In the genomic region with DNA sequence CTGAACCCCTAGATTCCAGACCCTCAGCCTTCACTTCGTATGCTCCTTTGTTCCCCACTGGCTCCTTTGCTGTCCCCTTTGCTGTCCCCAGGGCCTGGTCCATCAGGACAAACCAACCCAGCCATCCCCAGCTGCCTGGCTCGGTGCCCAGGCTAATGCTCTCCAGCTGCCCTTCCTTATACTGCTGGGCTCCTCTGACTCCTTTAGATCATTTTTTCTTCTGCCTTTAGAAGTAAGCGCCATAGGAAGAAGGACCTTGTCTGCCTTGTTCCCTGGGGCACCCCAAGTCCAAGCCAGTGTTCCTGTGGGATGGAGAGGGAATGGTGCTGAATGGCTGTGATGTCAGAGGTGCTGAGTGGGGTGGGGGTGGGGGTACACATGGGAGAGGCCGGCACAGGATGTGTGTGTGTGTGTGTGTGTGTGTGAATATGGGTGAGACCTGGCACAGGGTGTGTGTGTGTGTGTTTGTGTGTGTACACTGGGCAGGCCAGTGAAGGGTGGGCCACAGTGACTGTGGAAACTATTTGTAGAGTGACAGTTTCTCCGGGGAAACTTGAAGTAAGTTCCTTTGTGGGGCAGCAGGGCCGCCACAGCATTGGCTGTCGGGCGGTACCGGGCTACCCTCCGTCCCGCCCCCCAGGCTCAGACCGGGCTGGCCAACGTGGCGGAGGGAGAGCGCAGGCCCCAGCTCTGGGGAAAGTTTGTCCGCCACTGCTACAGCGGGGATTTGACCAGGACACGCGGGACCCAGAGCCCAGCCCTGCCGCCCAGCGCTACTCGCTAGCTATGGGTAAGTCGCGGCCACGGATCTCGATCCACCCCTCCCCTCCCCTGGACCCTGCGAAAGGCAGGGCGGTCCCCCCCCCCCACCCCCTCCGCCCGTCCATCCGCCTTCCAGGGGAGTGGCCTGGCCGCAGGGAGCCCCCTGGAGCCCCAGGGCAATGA, we compare ENCODE assay signal across 8 mouse cellular contexts. TPM values are rescaled to one million over a fixed set of nuclear protein-coding genes. Genes with fewer than 3 reads are reported as not detected.
DNase-seq lines count a peak whose midpoint lies in the region; ATAC-seq and TF ChIP-seq lines count a peak whose summit lies in the region.

A gene (plus strand): TSS at position 529 of the 945 bp plus-strand sequence.

- H3K27me3 ChIP-seq in forebrain, embryonic 14.5 days (replicated peaks; ENCODE audit: control insufficient read depth, insufficient read depth, low read length) = no peaks in the 10 kb centered on the region
- no peaks in the 10 kb centered on the region for H3K27me3 ChIP-seq in limb, embryonic 14.5 days (ENCODE audit: control insufficient read depth, insufficient read depth, low read length)
- H3K27me3 ChIP-seq in midbrain, embryonic 15.5 days (replicated peaks) = no peaks in the 10 kb centered on the region

- no peak for TF ChIP-seq CTCF in left cerebral cortex, adult 2 months (IDR thresholded peaks at IDR 0.05)

- no peaks in the 10 kb centered on the region for H3K36me3 ChIP-seq in forebrain, embryonic 14.5 days (ENCODE audit: control insufficient read depth, insufficient read depth, low read length)
- H3K36me3 ChIP-seq in limb, embryonic 14.5 days (ENCODE audit: control insufficient read depth, insufficient read depth, low read length) = no peaks in the 10 kb centered on the region
- no peaks in the 10 kb centered on the region for H3K36me3 ChIP-seq in midbrain, embryonic 15.5 days (replicated peaks)

- 0 out of 2 replicates have a peak, but pooled peaks have one; percentile 51 for TF ChIP-seq POLR2A in limb, embryonic 14.5 days (IDR thresholded peaks at IDR 0.05; ENCODE audit: borderline replicate concordance, extremely low read depth, insufficient read depth, insufficient read length)

- intact Hi-C loops in left cerebral cortex, adult 2 months (cut with DNase I) = no loop called here
- intact Hi-C loops in heart, postnatal 25 days (cut with DNase I) = no loop called here

- H3K9me3 ChIP-seq in forebrain, embryonic 14.5 days (replicated peaks; ENCODE audit: control insufficient read depth, low read length) = no peaks in the 10 kb centered on the region
- H3K9me3 ChIP-seq in limb, embryonic 14.5 days (ENCODE audit: control insufficient read depth, low read length) = no peaks in the 10 kb centered on the region
- no peaks in the 10 kb centered on the region for H3K9me3 ChIP-seq in midbrain, embryonic 15.5 days

- 8% methylated on average over 26 of the region's 32 CpGs for WGBS in forebrain, embryonic 14.5 days
- WGBS in limb, embryonic 14.5 days = 4% methylated on average over 18 of the region's 32 CpGs
- WGBS in midbrain, embryonic 15.5 days = 7% methylated on average over 27 of the region's 32 CpGs

- H3K4me1 ChIP-seq in forebrain, embryonic 14.5 days (ENCODE audit: control insufficient read depth, insufficient read depth, low read length) = no peaks in the 10 kb centered on the region
- H3K4me1 ChIP-seq in limb, embryonic 14.5 days (ENCODE audit: control insufficient read depth, insufficient read depth, low read length) = peaks cover 18% of the 10 kb centered on the region
- peaks cover 13% of the 10 kb centered on the region; the same call in 1 of the 2 replicates for H3K4me1 ChIP-seq in midbrain, embryonic 15.5 days

- peak; percentile 84 for ATAC-seq in forebrain, embryonic 14.5 days
- peak; percentile 83 for ATAC-seq in limb, embryonic 14.5 days (ENCODE audit: low FRiP score, low read depth)
- ATAC-seq in midbrain, embryonic 15.5 days (replicated peaks) = peak; percentile 66

- peak within 1 kb of the TSS; percentile 32 for H3K4me3 ChIP-seq in left cerebral cortex, adult 2 months
- peak within 1 kb of the TSS; percentile 21 for H3K4me3 ChIP-seq in forebrain, embryonic 14.5 days (ENCODE audit: low read depth, low read length)
- peak within 1 kb of the TSS; percentile 50 for H3K4me3 ChIP-seq in limb, embryonic 14.5 days (replicated peaks; ENCODE audit: low read length)
- H3K4me3 ChIP-seq in midbrain, embryonic 15.5 days = peak within 1 kb of the TSS; percentile 15

- H3K9ac ChIP-seq in forebrain, embryonic 14.5 days (ENCODE audit: low read length) = peak within 1 kb of the TSS; percentile 55; the same call in 1 of the 2 replicates
- peak within 1 kb of the TSS; percentile 77 for H3K9ac ChIP-seq in limb, embryonic 14.5 days (ENCODE audit: low read depth, low read length, severe bottlenecking)
- H3K9ac ChIP-seq in midbrain, embryonic 15.5 days = no peak within 1 kb of the TSS

- no peak within 1 kb of the TSS for H3K27ac ChIP-seq in left cerebral cortex, adult 2 months
- H3K27ac ChIP-seq in forebrain, embryonic 14.5 days (ENCODE audit: low read depth, low read length) = peak within 1 kb of the TSS; percentile 48; the same call in 1 of the 2 replicates
- H3K27ac ChIP-seq in limb, embryonic 14.5 days (replicated peaks; ENCODE audit: low read depth, low read length) = peak within 1 kb of the TSS; percentile 70
- no peak within 1 kb of the TSS for H3K27ac ChIP-seq in midbrain, embryonic 15.5 days

- DNase-seq in left cerebral cortex, adult 2 months (ENCODE audit: extremely low spot score in 1 of 2, low spot score in 2 of 2) = no peak
- no peak for DNase-seq in left cerebral cortex, adult 18-20 months (ENCODE audit: low spot score in 2 of 2)
- DNase-seq in forebrain, embryonic 14.5 days (ENCODE audit: low spot score) = peak; percentile 59
- peak; percentile 62 for DNase-seq in heart, postnatal 25 days (ENCODE audit: low spot score)
- peak; percentile 61 for DNase-seq in limb, embryonic 14.5 days (ENCODE audit: low spot score)
- no peak for DNase-seq in c-Kit-positive CD71-positive TER-119-positive erythroid progenitor cells, embryonic 14.5 days (ENCODE audit: low spot score)
- no peak for DNase-seq in left cerebral cortex, adult 11 months (ENCODE audit: low spot score)

- H3K4me2 ChIP-seq in forebrain, embryonic 14.5 days (ENCODE audit: low read length) = peak within 1 kb of the TSS; percentile 50
- H3K4me2 ChIP-seq in limb, embryonic 14.5 days (replicated peaks; ENCODE audit: low read depth, low read length, severe bottlenecking) = peak within 1 kb of the TSS; percentile 74
- peak within 1 kb of the TSS; percentile 40 for H3K4me2 ChIP-seq in midbrain, embryonic 15.5 days

RNA-seq across cellular contexts. Expression of the gene that starts here (rescaled TPM):
- 1 to 10 TPM; 1.2 TPM for total RNA-seq in left cerebral cortex, adult 2 months (2021)
- total RNA-seq in left cerebral cortex, adult 18-20 months (2021) = under 1 TPM; 0.87 to 0.95 TPM
- polyA plus RNA-seq in forebrain, embryonic 14.5 days (2014; fragmentation: Nextera tagmentation; extraction: Ambion mirVana) = 1.2 and 1.8 TPM in 2 replicates
- 1 to 10 TPM; 4.1 to 4.2 TPM for total RNA-seq in heart, postnatal 25 days (2021)
- 12.3 and 16.8 TPM in 2 replicates for polyA plus RNA-seq in limb, embryonic 14.5 days (2012; rRNA removed)
- 8.5 and 11.0 TPM in 2 replicates for polyA plus RNA-seq in limb, embryonic 14.5 days (2014; fragmentation: Nextera tagmentation; extraction: Ambion mirVana)
- 1.6 and 2.6 TPM in 2 replicates for polyA plus RNA-seq in midbrain, embryonic 15.5 days (2015; fragmentation: Nextera tagmentation; extraction: Ambion mirVana)

Comparison
In these comparisons a context has a peak if more than half of its experiments do, and no peak if none do; other contexts are left out.
1. DNase-seq: peak in forebrain, embryonic 14.5 days (single experiment), heart, postnatal 25 days (single experiment) and limb, embryonic 14.5 days (single experiment); none in left cerebral cortex, adult 2 months (0 of 2), left cerebral cortex, adult 18-20 months (0 of 2), c-Kit-positive CD71-positive TER-119-positive erythroid progenitor cells, embryonic 14.5 days (single experiment) and left cerebral cortex, adult 11 months (single experiment).
2. H3K27ac ChIP-seq: peak in forebrain, embryonic 14.5 days (single experiment) and limb, embryonic 14.5 days (single experiment); none in left cerebral cortex, adult 2 months (single experiment) and midbrain, embryonic 15.5 days (single experiment).
3. Peak in every context shown above with its lines, with median percentiles within 50 percentile points of each other: H3K4me3 ChIP-seq, ATAC-seq and H3K4me2 ChIP-seq.